Mouse (Mus musculus) thymus, postnatal 14 days (tissue): Measurements from ENCODE around the gene Fkbp15.
A peak's percentile ranks its signal among the peaks of the same experiment; 100 is the strongest.

Experiments used
- DNase-seq: peaks from one replicate; pipeline ENCODE4 v3.0.0; 2021

Fkbp15 gene

GRCm38 (mm10) chr4:62360088-62360804 is at the start of gene Fkbp15, which contains the start of gene Slc31a1:
Fkbp15 (minus strand) TSS chr4:62360548.
Slc31a1 (plus strand) TSS chr4:62360727.
- DNase-seq = peak; percentile 95

DNA sequence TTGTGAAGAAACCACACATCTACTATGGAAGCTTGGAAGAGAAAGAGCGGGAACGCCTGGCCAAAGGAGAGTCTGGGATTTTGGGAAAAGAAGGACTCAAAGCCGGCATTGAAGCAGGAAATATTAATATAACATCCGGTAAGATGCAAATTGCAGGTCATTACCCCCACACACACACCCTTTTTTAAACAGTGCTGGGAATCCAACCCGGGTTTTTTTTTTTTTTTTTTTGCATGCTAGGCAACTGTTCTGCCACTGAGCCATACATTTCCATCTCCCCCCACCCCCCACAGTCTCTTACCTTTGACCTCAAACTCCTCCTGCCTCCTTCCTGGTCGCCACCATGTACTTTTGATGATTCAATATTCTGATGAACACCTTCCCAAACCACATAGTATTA is 49.3 kb upstream of the Fkbp15 start:
- DNase-seq = no peak

DNA sequence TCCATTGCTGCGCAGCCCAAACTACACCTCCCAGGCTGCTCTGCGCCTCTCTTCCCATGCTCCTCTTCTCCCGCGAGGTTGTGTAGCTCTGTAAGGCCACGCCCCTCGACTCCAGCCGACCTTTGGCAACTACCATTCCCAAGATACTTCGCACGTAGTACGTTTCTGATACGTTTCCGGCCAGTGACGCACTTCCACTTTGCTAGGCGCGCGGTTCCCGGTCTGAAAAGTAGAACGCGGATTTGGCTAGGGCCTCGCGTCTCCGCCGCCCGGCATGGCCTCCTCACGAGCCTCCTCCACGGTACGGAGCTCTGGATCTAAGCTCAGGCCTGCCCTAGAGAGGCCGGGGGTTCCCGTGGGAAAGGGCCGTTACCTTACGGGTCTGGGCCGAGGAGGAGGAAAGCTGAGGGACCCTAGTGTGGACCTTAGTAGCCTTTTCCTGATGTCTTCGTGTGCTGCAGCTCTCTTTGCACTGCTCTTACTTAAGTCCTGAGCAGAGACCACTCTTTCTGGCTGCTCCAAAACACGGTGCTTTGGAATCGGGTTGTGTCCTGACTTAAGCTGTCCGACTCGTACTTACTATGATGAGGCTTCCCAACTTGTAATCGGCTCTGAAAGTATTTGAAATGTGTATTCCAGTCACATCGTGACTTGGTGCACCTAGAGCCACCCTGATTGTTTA is 48.4 kb upstream of the Fkbp15 start, which contains the start of the genes Cdc26 and Prpf4:
TSS of gene Cdc26 (minus strand) at position 42 of the 682 bp plus-strand sequence.
TSS of gene Prpf4 (plus strand) at position 197 of the 682 bp plus-strand sequence.
- peak; percentile 98 for DNase-seq

DNA sequence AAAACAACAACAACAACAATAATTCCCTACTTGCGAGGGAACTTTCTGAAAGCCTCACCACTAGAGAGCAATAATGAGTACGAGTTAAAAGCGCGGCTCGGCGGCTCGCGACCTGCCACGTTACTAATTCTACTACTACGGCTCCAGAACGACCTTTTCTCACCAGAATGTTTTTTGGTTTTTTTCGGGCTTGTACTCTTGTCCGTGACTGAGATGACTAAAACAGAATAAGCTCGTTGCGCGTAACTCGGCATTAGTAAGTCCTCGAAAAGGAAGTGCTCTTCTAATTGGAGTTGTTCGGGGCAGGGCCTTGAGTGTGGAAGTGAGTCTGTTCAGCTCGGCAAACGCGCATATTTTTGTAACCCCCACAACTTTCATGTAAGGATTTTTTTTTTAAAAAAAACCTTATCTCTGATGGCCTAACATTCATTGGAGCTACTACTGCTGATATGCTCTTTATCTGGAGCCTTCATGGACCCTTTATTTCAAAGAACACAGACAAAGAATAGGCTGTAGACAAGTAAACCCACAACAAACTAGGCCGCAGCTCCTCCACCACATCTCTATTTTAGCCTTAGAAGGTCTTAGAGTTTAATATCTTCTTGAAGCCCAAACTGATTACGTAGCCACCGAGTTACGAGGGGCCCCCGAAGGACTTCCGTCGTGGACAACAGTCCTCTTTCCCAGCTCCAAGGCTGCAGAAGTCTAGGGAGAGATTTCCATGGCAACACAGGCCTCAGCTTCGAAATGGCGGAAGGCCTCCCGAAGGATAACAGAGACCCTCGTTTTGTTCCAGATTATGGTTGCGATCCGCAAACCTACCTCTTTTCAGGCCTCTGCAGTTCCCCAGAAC is 47.6 kb upstream of the Fkbp15 start:
- DNase-seq = peak; percentile 65

- no peak for DNase-seq
Measured at GRCm38 (mm10) chr4:62406133-62406532, 45.8 kb upstream of the Fkbp15 start.

- DNase-seq = no peak
Measured at GRCm38 (mm10) chr4:62398956-62399355, 38.6 kb upstream of the Fkbp15 start.

DNA sequence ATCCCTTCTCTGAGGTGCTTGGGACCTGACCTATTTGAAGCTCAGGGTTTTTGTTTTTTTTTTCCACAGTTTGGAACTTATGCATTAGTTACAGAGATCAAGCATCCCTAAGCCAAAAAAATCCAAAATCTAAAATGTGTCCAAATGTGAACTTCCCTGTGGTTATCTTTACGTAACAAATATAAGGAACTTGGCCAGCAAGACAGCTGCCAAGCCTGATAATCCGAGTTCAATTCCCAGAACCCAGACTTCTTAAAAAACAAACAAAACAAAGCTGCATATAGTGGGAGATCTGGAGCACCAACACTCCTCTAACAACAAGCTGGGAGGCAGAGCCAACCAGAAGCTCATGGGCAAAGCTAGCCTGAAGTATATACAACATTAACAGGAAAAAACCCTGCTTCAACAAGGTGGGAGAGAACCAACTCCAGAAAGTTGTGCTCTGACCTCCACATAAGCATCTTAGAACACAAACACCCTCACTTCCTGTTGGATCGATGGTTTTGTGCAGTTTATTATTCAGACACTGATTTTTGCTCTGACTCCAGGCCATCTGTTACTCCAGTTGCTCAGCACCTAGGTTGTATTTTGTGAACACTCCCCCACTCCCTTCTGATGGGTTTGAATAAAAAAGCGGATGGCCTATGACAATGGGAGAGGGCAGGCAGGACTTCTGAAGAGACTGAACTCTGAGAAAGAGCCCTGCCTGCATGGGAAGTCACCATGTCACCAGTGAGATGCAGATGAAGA is 37.4 kb upstream of the Fkbp15 start:
- DNase-seq = no peak

GRCm38 (mm10) chr4:62395806-62396205 is 35.5 kb upstream of the Fkbp15 start:
- no peak for DNase-seq

DNA sequence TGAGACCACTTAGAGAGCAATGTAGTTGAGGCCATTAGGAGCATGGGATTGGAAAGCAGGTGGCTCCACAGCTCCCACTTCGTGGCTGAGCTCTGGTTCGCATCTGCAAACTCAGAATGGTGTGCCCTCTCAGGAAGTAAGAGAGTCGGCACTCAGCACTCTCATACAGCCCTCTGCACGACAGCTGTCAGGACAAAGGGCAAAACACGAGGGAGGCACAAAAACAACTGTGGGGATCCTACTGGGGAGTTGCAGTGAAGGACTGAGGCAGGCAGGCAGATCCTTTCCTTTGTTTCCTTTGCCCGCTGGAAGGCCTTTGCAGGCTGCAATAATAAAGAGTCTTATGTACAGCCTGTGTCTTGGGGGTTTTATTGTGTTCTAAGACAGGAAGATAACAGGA is 33.1 kb upstream of the Fkbp15 start:
- DNase-seq = no peak

DNA sequence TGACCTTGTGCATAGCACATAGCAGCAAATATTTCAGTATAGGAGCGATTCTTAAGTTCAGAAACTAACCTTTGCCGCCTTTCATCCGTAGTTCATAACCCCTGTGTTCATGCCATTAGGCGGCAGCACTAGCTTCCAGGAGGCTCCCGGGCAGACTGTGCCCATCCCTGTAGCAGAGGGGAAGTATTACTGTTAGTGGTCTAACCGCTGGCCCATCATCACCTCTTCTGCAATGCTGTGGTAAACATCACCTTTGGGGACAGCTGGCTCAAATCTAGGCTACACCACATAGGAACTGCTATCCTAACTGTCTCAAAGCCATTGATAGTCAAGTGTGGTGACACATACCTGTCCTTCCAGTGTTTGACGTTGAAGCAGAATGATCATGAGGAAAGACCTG is 31.5 kb upstream of the Fkbp15 start:
- no peak for DNase-seq

GRCm38 (mm10) chr4:62389592-62390512 is 29.5 kb upstream of the Fkbp15 start:
- no peak for DNase-seq

DNA sequence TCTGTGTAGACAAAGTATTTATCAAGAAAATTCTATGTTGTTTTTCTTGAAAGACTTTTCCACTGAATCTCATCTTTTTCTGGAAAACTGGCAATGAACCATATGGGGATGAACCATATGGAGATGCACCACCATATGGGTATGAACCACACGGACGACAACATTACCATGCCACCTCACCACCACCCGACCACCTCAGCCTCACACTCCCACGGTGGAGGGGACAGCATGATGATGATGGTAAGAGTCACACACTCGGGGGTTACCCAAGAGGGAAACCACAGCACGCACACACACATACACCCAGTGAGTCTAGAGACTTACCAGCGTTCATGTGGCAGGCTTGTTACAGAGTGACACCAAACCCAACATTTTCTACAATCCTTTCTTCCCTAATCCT is 25.1 kb upstream of the Fkbp15 start:
- no peak for DNase-seq

- DNase-seq = no peak
Measured at GRCm38 (mm10) chr4:62384159-62384558, 23.8 kb upstream of the Fkbp15 start.

DNA sequence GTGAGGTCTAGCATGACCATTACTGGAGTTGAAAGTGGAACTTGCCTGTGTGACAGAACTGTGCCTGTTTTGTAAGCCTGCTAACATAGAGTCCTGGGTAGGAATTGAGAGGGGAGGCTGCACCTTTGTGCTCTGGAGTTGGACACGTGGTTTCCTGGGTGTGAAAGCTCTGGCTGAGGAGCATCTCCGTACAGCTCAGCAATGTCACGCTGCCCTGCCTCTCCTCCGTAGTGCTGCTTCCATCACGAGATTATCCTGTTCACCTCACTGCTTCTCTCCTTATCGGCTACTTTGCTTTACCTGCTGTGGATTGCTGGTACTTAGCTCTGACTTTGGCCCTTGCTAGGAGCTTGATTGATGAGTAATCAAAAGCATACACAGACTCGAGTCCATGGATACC is 23.4 kb upstream of the Fkbp15 start:
- no peak for DNase-seq

DNA sequence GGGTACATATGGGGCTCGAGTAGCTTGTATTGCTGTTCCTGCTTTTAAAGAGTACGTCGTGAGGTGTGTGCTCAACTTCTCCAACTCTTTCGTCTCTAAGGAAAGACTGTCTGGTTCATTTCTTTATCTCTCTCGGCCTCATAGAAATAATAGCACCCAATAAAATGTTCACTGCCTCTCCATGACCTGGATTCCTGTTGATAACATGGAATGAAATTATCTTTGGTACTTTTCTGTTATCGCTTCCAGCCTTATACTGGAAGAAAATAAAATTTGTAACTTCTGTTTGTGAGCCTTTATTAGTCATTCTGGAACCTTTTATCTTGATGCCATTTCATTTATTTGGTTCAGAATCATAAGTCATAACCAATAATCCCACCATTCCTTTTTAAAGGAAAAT is 22.9 kb upstream of the Fkbp15 start:
- DNase-seq = no peak

DNA sequence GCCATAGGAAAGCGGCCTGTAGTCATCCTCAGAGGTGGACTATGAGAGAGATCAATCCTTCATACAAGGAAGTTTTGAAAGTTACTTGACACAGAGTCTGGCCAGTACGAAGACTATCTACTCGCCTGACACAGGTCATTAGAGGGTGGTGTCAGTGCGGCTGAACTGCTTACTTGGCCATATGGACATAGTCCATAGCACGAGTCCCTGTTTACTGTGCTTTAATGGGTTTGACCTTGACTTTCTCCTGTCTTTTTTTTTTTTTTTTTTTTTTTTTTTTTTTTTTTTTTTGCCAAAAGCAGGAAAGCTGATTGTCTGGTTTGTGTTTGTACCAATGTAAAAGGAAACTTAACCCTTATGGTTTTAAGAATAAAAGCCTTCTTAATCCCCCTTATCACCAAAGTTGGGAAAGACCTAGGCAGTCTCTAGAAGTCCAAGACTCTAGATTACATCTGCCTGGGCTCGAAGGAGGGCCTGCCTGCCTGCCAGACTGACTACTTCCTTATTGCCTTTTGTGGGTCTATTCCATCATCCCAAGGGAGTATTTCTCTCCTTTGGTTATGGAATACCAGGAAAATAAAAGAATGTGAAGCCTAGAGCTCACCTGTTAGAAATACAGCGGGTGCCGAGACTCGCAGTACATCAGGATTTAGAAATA is 19.5 kb upstream of the Fkbp15 start:
- no peak for DNase-seq

DNA sequence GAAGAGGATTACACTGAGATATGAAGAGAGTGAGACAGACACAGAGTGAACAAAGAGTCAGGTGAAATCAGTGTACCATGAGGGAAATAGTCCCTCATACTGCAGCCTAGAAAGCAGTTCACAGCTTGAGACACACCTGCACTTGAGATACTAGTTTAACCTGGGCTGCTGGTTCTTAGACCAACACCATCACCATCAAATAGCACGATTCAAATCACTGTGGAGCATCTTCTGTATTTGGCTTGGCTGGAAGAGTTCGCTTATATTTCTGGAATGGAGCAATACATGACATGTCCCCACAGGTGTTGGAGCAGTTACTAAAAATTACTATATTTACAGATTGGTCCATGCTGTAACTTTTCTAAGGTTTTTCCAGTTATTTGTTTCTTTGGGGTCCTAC is 15.8 kb upstream of the Fkbp15 start:
- no peak for DNase-seq

GRCm38 (mm10) chr4:62374342-62374741 is 14.0 kb upstream of the Fkbp15 start:
- no peak for DNase-seq

DNA sequence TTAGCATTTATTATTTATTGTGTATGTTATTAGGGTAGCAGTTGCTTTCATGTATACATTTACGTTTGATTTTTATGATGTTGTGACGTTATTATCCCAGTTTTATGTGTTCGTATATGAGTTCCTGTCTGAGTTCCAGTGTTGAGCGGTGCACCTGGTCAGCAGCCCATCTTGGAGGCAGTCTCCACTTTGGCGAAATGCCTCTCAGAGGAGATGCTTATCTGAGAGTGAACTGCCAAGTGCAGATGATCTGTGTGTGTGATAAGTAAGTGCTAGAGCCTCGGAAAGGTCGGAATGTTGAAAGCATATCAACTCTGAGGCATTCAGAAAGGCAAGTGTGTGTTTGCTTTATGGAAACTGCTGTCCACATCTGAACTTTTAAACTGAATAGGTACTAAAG is 13.3 kb upstream of the Fkbp15 start:
- no peak for DNase-seq

DNA sequence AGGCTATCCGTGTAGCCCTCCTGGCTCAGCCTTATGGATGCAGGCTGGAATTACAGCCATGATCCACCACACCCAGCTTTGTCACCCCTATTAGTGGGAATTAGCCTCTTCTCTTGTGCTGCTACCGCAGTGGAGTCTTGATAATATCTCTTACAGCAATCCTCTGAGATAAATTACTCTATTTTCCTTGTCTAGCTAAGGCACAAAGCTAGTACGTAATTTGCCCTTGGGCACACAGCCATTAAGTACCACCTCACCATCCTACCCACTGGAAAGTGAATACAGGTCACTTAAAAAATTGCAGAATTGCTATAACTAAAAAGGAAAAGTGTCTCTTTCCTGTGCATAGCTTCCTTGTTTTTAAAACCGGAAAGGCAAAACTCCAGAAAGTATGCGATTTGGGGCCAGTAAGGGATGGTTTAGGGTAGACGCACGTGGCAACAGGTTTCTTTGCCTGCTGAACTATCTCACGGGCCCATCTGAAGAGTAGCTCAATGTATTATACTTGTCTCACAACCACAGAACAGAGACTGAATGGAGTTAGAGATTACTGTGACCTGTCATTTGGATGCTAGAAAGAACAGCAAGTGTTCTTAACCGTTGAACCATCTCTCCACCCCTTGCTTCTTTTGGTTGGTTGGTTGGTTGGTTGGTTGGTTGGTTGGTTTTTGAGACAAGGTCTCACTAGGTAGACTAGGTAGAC is 12.6 kb upstream of the Fkbp15 start:
- DNase-seq = no peak
